Mouse (Mus musculus) left cerebral cortex, adult 2 months (tissue): ENCODE results near the gene Lnpep. TPM values are rescaled to one million over a fixed set of nuclear protein-coding genes. Genes with fewer than 3 reads are reported as not detected.
"Not testable (repeated sequence)": the region's sequence is repeated elsewhere in the genome, so short reads cannot be mapped to it uniquely, and the experiment has no call there.

Experiments used
- DNase-seq, 2 experiments: peaks; one replicate each; pipeline ENCODE4 v3.0.0; 2021 to 2022; ENCODE audit warnings: low spot score in 2 of 2, mixed read lengths in 1 of 2; ENCODE audit errors: extremely low spot score in 1 of 2
- H3K27ac ChIP-seq: fragments of 200-600 bp; 2 replicates; pipeline ENCODE4 v1.8.1; 2022
- H3K4me3 ChIP-seq: fragments of 200-600 bp; 2 replicates; pipeline ENCODE4 v1.8.1; 2022
- CTCF ChIP-seq: fragments of 200-600 bp; IDR thresholded peaks from 2 replicates; pipeline ENCODE4 v1.8.1; 2022; ENCODE audit warnings: antibody characterized with exemption, mild to moderate bottlenecking, moderate library complexity
- intact Hi-C: fragments of 180-260 bp; cut with DNase I; formaldehyde crosslinking; loops from one replicate; pipeline ENCODE4 v1.15.1; 2025
- long read RNA-seq, 2 experiments: library from polyadenylated mRNA; stranded (forward); transcript quantifications; one replicate each; pipeline ENCODE4 v2.0.0; 2021; ENCODE audit warnings: borderline mapping rate in 2 of 2
- total RNA-seq, 2 experiments: library from RNA; stranded (reverse); gene quantifications; 2 replicates each; pipeline ENCODE4 v1.2.3; 2021

The Lnpep gene
- 100 to 1,000 TPM; 101 to 126 TPM for total RNA-seq
- long read RNA-seq, experiment 1, full-length matches to known transcripts = 1 of 15 reads
- long read RNA-seq, experiment 1, partial matches to known transcripts = 1 of 15 reads
- long read RNA-seq, experiment 1, other reads (novel, unspliced or antisense) = 13 of 15 reads
- long read RNA-seq, experiment 2, full-length matches to known transcripts = 2 of 11 reads
- long read RNA-seq, experiment 2, partial matches to known transcripts = 1 of 11 reads
- long read RNA-seq, experiment 2, other reads (novel, unspliced or antisense) = 8 of 11 reads

GRCm38 (mm10) chr17:17624957-17625586 is at the start of gene Lnpep:
TSS of gene Lnpep (minus strand) at chr17:17625050.
- H3K4me3 ChIP-seq = peak within 1 kb of the TSS; percentile 96
- peak within 1 kb of the TSS; percentile 100 for H3K27ac ChIP-seq
- no peak for TF ChIP-seq CTCF
- intact Hi-C loops = loop anchor here (1.0 to 10.0 kb wide), 5 partner anchors 38 to 620 kb away; partner anchors contain the start of gene Spaca6
- peak; percentile 91 to 93 for DNase-seq

GRCm38 (mm10) chr17:17655829-17656176 is 31.0 kb upstream of the Lnpep start:
- Histone ChIP-seq H3K4me3 (no peak overlapping the region), H3K27ac (no peak overlapping the region)
- no peak for DNase-seq
- no peak for TF ChIP-seq CTCF
- intact Hi-C loops = no loop called here

GRCm38 (mm10) chr17:17654997-17655828 is 30.4 kb upstream of the Lnpep start:
- H3K27ac ChIP-seq = no peak overlapping the region
- intact Hi-C loops = loop anchor here (5.0 kb wide), 1 partner anchor 92 kb away; no protein-coding TSS in a partner anchor
- no peak for TF ChIP-seq CTCF
- no peak overlapping the region for H3K4me3 ChIP-seq
- DNase-seq = no peak

- H3K4me3 ChIP-seq = no peak overlapping the region
- TF ChIP-seq CTCF = no peak
- DNase-seq = no peak
- intact Hi-C loops = loop anchor here (5.0 kb wide), 1 partner anchor 95 kb away; no protein-coding TSS in a partner anchor
- H3K27ac ChIP-seq = no peak overlapping the region
Measured at GRCm38 (mm10) chr17:17652570-17652969, 27.7 kb upstream of the Lnpep start.

GRCm38 (mm10) chr17:17645738-17646137 is 20.9 kb upstream of the Lnpep start:
- peak; percentile 50 to 56 for DNase-seq
- intact Hi-C loops = loop anchor here (1.0 kb wide), 1 partner anchor 251 kb away; no protein-coding TSS in a partner anchor

GRCm38 (mm10) chr17:17637387-17637786 is 12.5 kb upstream of the Lnpep start:
- no peak for DNase-seq
- Histone ChIP-seq H3K27ac (no peak overlapping the region), H3K4me3 (no peak overlapping the region)
- intact Hi-C loops = no loop called here
- TF ChIP-seq CTCF = no peak

More at GRCm38 (mm10) chr17:17645738-17646137, 20.9 kb upstream of the Lnpep start:
- H3K27ac ChIP-seq = no peak overlapping the region
- no peak overlapping the region for H3K4me3 ChIP-seq
- peak; percentile 99 for TF ChIP-seq CTCF

GRCm38 (mm10) chr17:17636147-17636546 is 11.3 kb upstream of the Lnpep start:
- DNase-seq = no peak
- Histone ChIP-seq H3K4me3 (no peak overlapping the region), H3K27ac (no peak overlapping the region)
- intact Hi-C loops = no loop called here
- no peak for TF ChIP-seq CTCF

GRCm38 (mm10) chr17:17634033-17634432 is 9.2 kb upstream of the Lnpep start:
- Histone ChIP-seq H3K4me3 (no peak overlapping the region), H3K27ac (no peak overlapping the region)
- DNase-seq = no peak
- intact Hi-C loops = no loop called here
- TF ChIP-seq CTCF = no peak

GRCm38 (mm10) chr17:17631985-17632384 is 7.1 kb upstream of the Lnpep start:
- no peak for TF ChIP-seq CTCF

GRCm38 (mm10) chr17:17628237-17628879 is 3.5 kb upstream of the Lnpep start:
- H3K27ac ChIP-seq, DNase-seq, H3K4me3 ChIP-seq: not testable (repeated sequence)
- intact Hi-C loops = loop anchor here (5.0 to 10.0 kb wide), 2 partner anchors 236 to 624 kb away; no protein-coding TSS in a partner anchor

More at GRCm38 (mm10) chr17:17631985-17632384, 7.1 kb upstream of the Lnpep start:
- no peak overlapping the region for H3K27ac ChIP-seq
- DNase-seq = no peak
- no peak overlapping the region for H3K4me3 ChIP-seq
- intact Hi-C loops = no loop called here

- Histone ChIP-seq H3K27ac (no peak overlapping the region), H3K4me3 (no peak overlapping the region)
- TF ChIP-seq CTCF = no peak
- no peak for DNase-seq
- intact Hi-C loops = loop anchor here (5.0 to 10.0 kb wide), 2 partner anchors 235 to 623 kb away; no protein-coding TSS in a partner anchor
Measured at GRCm38 (mm10) chr17:17627558-17627957, 2.7 kb upstream of the Lnpep start.
